Mouse (Mus musculus): ENCODE measurements at regions not wholly inside any gene's neighbourhood (a gene's known extent, or its start where the extent isn't known, plus 50 kb on each side); places are given as distances from the start of the nearest gene placed in this dataset.
A peak's percentile ranks its signal among the peaks of the same experiment; 100 is the strongest.
"Not testable (repeated sequence)": the region's sequence is repeated elsewhere in the genome, so short reads cannot be mapped to it uniquely, and the experiment has no call there.

DNA sequence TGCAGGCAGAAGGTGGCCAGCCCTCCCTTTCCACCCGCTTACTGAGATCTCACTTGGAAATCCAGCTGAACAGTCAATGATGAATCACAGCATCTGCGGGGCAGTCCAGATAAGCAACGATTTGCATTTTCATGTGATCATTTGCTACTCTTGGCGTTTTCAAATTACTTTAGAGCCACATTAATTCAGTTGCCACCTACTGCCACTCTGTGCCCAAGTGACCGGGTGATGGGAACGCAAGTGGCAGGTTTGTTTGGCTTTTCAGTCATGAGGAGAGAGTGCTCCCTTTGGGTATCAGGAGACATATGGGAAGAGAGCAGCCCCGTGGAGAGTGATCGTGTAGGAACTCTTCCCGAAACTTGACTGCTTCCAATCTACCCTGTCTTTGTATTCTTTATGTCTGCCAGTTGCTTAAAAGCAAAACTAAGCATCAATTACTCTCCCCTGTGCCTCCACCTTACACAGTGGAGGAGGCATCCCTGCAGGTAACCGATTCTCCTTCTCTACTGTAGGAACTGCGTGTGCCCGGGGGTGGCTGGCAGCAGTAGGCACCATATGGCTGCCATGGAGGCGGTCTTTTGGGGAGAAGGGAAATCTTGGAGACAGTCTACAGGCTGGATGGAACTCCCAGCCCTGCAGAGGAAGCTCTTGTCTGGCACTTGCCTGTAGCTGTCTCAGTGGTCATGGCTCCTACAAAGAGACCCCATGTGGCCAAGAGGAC is 132.5 kb upstream of the 1700012A03Rik start:
- intact Hi-C loops (cut with DNase I) = no loop called here
- DNase-seq (ENCODE audit: low spot score in 2 of 2) = peak; percentile 87 to 90

DNA sequence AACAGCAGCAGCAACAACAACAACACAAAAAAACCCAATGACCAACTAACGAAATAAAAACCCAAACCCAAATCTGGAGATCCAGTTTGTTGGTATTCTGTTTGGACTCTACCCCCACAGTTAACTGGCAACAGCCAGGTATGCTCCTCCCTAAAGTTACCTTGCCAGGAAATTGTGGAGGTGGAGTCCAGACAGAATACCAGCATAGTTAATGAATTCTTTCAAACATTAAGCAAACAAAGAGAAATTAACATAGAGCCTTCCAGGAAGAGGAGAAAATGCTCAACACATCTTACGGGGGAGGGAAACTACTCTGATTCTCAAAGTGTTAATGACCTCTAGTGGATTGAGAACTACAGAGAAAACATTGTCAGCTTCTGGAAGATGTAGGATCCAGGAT is 148.3 kb upstream of the 1700012A03Rik start:
- no peak for DNase-seq (ENCODE audit: low spot score in 2 of 2)
- intact Hi-C loops (cut with DNase I) = no loop called here

GRCm38 (mm10) chr6:31899055-31899454 is 151.0 kb upstream of the 1700012A03Rik start:
- intact Hi-C loops (cut with DNase I) = no loop called here
- DNase-seq (ENCODE audit: low spot score in 2 of 2) = peak; percentile 46 to 59

DNA sequence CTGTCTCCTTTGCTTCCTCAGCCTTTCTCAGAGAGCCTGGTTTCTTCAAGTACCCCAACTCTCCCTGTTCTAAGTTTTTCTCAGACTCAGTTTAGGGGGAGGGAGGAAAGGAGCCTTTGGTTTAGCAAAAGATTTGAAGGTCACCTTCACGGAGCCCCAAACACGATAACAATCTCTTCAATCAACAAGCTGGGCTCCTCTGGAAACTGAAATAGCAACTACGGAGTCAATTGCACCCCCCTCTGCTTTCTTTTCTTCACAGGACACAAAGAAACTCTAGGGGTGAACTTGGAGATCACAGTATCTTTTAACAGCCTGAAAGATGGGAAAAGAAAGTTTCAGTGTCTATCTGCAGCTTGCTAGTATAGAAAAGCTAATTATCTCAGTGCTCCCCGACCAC is 151.4 kb upstream of the 1700012A03Rik start:
- intact Hi-C loops (cut with DNase I) = no loop called here
- no peak for DNase-seq (ENCODE audit: low spot score in 2 of 2)

GRCm38 (mm10) chr6:31897001-31897400 is 153.0 kb upstream of the 1700012A03Rik start:
- intact Hi-C loops (cut with DNase I) = no loop called here
- DNase-seq (ENCODE audit: low spot score in 2 of 2) = no peak

DNA sequence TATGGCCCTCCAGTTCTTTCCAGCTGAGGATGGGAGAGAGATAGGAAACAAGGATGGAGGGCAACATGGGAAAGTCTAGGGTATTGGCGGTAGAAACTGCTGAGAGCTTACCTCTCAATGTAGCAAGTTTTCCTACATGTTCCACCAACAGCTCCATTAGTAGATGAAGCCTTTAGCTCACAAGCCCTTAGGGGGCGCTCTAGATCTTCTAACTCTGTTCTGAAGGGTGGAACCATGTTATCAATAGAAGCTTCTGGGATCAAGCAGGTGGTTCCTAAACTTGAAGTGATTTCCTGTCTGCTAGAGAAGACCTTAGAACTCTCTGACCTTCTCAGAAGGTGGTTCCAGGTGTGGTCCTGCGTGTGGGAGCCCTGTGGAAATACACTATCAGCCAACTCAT is 154.2 kb upstream of the 1700012A03Rik start:
- intact Hi-C loops (cut with DNase I) = no loop called here
- no peak for DNase-seq (ENCODE audit: low spot score in 2 of 2)

GRCm38 (mm10) chr6:31886931-31887330 is 163.1 kb upstream of the 1700012A03Rik start:
- intact Hi-C loops (cut with DNase I) = no loop called here
- no peak for DNase-seq (ENCODE audit: low spot score in 2 of 2)

DNA sequence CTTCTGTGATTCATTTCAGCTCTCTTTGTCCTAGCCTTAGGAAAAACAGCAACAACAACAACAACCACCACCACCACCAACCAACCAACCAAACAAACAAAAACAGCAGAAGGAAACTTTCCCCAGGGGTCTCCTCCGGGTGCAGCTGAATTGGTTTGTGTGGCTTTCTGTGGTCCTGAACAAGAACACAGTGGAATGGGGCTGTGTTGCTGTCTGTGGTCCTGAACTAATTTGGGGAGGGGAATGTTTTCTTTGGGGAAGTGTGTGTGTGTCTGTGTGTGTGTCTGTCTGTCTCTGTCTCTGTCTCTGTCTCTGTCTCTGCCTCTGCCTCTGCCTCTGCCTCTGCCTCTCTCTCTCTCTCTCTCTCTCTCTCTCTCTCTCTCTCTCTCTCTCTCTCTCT is 164.8 kb upstream of the 1700012A03Rik start:
- DNase-seq (ENCODE audit: low spot score in 2 of 2); intact Hi-C loops (cut with DNase I): not testable (repeated sequence)

- no peak for DNase-seq (ENCODE audit: low spot score in 2 of 2)
- intact Hi-C loops (cut with DNase I) = no loop called here
Measured at GRCm38 (mm10) chr6:31883726-31884125, 166.3 kb upstream of the 1700012A03Rik start.

DNA sequence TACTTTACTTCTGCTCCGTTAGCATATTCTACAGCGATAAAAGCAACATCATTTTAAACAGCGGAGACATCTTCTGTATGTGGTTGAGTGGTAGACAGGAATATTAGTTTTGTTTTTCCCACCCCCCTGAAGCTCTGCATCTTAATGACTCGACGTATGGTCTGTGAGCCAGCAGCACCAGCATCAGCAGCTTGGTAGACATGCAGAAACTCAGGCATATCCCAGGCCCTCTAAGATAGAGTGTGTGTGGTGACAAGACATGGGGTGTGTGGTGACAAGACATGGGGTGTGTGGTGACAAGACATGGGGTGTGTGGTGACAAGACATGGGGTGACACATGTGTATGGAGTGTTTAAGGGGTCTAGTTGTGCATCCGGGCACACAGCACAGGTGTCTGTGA is 175.4 kb upstream of the 1700012A03Rik start:
- intact Hi-C loops (cut with DNase I) = no loop called here
- DNase-seq (ENCODE audit: low spot score in 2 of 2) = no peak

DNA sequence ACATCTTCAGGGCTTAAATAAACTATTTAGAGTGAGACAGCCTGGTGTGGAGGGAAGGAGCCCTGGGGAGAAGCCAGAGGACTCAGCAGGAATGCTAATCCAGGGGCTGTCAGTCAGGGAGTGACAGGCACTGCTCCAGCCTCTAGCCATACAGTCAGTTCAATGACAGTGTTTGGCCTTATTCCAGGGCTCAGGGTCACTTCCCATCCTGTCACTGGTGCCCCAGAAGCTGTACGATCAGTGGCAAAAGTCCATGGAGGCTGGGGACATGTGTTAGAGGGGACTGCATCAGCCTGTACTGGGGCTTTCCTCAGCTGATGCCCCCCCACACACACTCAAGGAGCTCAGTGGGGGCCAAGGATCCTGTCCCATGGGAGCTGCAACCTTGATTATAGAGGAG is 176.1 kb upstream of the 1700012A03Rik start:
- intact Hi-C loops (cut with DNase I) = no loop called here
- DNase-seq (ENCODE audit: low spot score in 2 of 2) = no peak

- no peak for DNase-seq (ENCODE audit: low spot score in 2 of 2)
Measured at GRCm38 (mm10) chr6:31871766-31872165, 178.3 kb upstream of the 1700012A03Rik start.

DNA sequence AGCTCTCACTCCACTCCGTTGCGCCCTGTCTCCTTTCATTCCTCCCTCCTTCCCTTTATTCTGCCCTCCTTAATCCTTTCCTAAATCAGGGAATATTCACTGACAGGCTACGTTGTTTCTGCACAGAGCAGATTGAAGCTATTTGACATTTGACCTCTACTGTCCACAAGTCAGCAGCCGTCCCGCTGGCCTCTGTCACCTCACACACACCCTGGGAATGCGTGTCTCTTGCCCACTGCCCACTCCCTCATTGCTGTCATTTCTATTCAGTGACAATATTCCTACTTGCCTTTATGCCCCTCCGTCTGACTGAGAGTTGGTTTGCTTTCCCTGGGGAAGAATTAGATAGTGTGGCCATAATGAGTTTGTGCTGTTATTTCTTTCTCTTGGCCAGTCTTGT is 188.1 kb upstream of the 1700012A03Rik start:
- intact Hi-C loops (cut with DNase I) = no loop called here
- DNase-seq (ENCODE audit: low spot score in 2 of 2) = no peak

More at GRCm38 (mm10) chr6:31871766-31872165, 178.3 kb upstream of the 1700012A03Rik start:
- intact Hi-C loops (cut with DNase I) = no loop called here

- intact Hi-C loops (cut with DNase I) = no loop called here
- DNase-seq (ENCODE audit: low spot score in 2 of 2) = no peak
Measured at GRCm38 (mm10) chr6:31859621-31860020, 190.4 kb upstream of the 1700012A03Rik start.

- intact Hi-C loops (cut with DNase I) = no loop called here
Measured at GRCm38 (mm10) chr6:31854261-31854660, 195.8 kb upstream of the 1700012A03Rik start.

GRCm38 (mm10) chr6:31846319-31846718 is 203.7 kb upstream of the 1700012A03Rik start:
- no peak for DNase-seq (ENCODE audit: low spot score in 2 of 2)
- intact Hi-C loops (cut with DNase I) = no loop called here

More at GRCm38 (mm10) chr6:31854261-31854660, 195.8 kb upstream of the 1700012A03Rik start:
- DNase-seq (ENCODE audit: low spot score in 2 of 2) = no peak

GRCm38 (mm10) chr6:31845671-31846070 is 204.4 kb upstream of the 1700012A03Rik start:
- intact Hi-C loops (cut with DNase I) = no loop called here
- DNase-seq (ENCODE audit: low spot score in 2 of 2) = no peak

DNA sequence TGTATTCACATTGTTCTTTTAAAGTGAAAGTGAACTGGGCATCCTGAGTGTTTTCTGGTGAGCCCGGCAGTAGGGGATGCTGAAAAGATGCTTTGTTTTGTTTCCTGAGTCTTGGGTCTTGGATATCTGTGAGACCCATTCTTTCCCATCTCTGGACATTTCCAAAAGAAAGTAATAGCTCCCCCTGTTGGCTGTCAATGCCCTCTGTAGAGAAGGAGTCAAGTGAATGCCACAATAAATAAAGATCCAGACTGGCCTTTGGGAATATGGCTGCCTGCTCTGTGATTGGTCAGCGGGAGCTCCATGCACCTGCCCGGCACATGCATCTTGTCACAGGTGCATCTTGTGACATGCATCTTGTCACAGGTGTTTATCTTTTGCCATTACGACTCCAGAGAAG is 209.4 kb upstream of the 1700012A03Rik start:
- intact Hi-C loops (cut with DNase I) = no loop called here
- DNase-seq (ENCODE audit: low spot score in 2 of 2) = no peak

DNA sequence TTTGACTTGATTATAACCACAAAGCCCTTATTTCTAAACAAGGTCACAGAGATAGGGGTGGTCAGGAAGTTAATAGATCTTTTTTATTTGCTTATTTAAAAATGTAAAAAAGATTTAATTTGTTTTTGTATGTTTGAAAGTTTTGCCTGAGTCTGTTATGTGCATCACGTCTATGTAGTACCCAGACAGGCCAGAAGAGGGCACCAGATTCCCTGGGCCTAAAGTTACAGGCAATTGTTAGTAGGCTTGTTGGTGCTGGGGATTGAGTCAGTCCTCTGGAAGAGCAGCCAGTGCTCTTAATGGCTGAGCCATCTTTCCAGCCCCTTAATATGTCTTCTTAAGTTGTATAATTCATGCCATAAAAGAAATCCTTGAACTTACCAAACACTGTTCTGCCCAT is 211.5 kb upstream of the 1700012A03Rik start:
- intact Hi-C loops (cut with DNase I) = no loop called here
- DNase-seq (ENCODE audit: low spot score in 2 of 2) = no peak

- intact Hi-C loops (cut with DNase I) = no loop called here
Measured at GRCm38 (mm10) chr6:31835795-31836194, 214.3 kb upstream of the 1700012A03Rik start.

GRCm38 (mm10) chr6:31834503-31834902 is 215.5 kb upstream of the 1700012A03Rik start:
- intact Hi-C loops (cut with DNase I) = no loop called here
- DNase-seq (ENCODE audit: low spot score in 2 of 2) = no peak

More at GRCm38 (mm10) chr6:31835795-31836194, 214.3 kb upstream of the 1700012A03Rik start:
- DNase-seq (ENCODE audit: low spot score in 2 of 2) = no peak

- intact Hi-C loops (cut with DNase I) = no loop called here
- peak; percentile 14 to 33 for DNase-seq (ENCODE audit: low spot score in 2 of 2)
Measured at GRCm38 (mm10) chr6:31830610-31831009, 219.4 kb upstream of the 1700012A03Rik start.

Data from left cerebral cortex, postnatal 36 days (tissue).